Mouse (Mus musculus) heart, adult 18-20 months (tissue): ENCODE data around the gene Rpa3. TPM values are rescaled to one million over a fixed set of nuclear protein-coding genes. Genes with fewer than 3 reads are reported as not detected.

Experiments used
- DNase-seq, 2 experiments: peaks; one replicate each; pipeline ENCODE4 v3.0.0; 2021 to 2022; ENCODE audit warnings: mixed read lengths in 1 of 2
- total RNA-seq, 2 experiments: library from RNA; stranded (reverse); gene quantifications; 2 replicates each; pipeline ENCODE4 v1.2.3; 2021

The Rpa3 gene
- total RNA-seq, 2 experiments from 2014 or later = 19.6 to 22.8 TPM

GRCm38 (mm10) chr6:8209047-8209865 lies 49.7 kb downstream of the Rpa3 start, which contains the start of gene Mios:
Mios (plus strand) TSS chr6:8209222.
- DNase-seq = peak; percentile 88 to 93

Other genes with a start within 250 kb of the Rpa3 start
- gene Col28a1, start 66.6 kb downstream of the Rpa3 start, total RNA-seq = under 1 TPM; 0.22 to 0.36 TPM
- gene Mios, start 50.0 kb downstream of the Rpa3 start, total RNA-seq = 10 to 100 TPM; 16.8 to 17.1 TPM
- 10 to 100 TPM; 12.5 to 13.6 TPM for gene Umad1, start 115 bp upstream of the Rpa3 start, total RNA-seq
- gene Gm45062, start 277 bp upstream of the Rpa3 start, total RNA-seq = not detected